Mouse (Mus musculus): ENCODE data around the gene Coa4.

Gene Coa4

GRCm38 (mm10) chr7:100504740-100505487, 32.0 kb upstream of the Coa4 start:
- DNase-seq (ENCODE audit: low spot score in 2 of 2): no peak

- DNase-seq (ENCODE audit: low spot score in 2 of 2): no peak
These were observed 30.4 kb upstream of the Coa4 start for GRCm38 (mm10) chr7:100506494-100506893.

GRCm38 (mm10) chr7:100508670-100509069, 28.2 kb upstream of the Coa4 start:
- DNase-seq (ENCODE audit: low spot score in 2 of 2): no peak

- no peak for DNase-seq (ENCODE audit: low spot score in 2 of 2)
These were observed 25.3 kb upstream of the Coa4 start for GRCm38 (mm10) chr7:100511602-100512001.

- DNase-seq (ENCODE audit: low spot score in 2 of 2): no peak
These were observed 22.3 kb upstream of the Coa4 start, which contains the start of gene Dnajb13 for GRCm38 (mm10) chr7:100514573-100514972. TSS of gene Dnajb13 (minus strand) at chr7:100514960.

GRCm38 (mm10) chr7:100520204-100520603, 16.7 kb upstream of the Coa4 start:
- no peak for DNase-seq (ENCODE audit: low spot score in 2 of 2)

GRCm38 (mm10) chr7:100520663-100521285, 16.1 kb upstream of the Coa4 start:
- peak; percentile 86 to 91 for DNase-seq (ENCODE audit: low spot score in 2 of 2)

- no peak for DNase-seq (ENCODE audit: low spot score in 2 of 2)
These were observed 14.6 kb upstream of the Coa4 start for GRCm38 (mm10) chr7:100522222-100522621.

- no peak for DNase-seq (ENCODE audit: low spot score in 2 of 2)
These were observed 12.2 kb upstream of the Coa4 start for GRCm38 (mm10) chr7:100524669-100525068.

GRCm38 (mm10) chr7:100530766-100531165, 6.1 kb upstream of the Coa4 start:
- DNase-seq (ENCODE audit: low spot score in 2 of 2): no peak

GRCm38 (mm10) chr7:100533503-100533902, 3.4 kb upstream of the Coa4 start:
- DNase-seq (ENCODE audit: low spot score in 2 of 2): no peak

GRCm38 (mm10) chr7:100534216-100534615, 2.7 kb upstream of the Coa4 start:
- DNase-seq (ENCODE audit: low spot score in 2 of 2): no peak

GRCm38 (mm10) chr7:100535831-100536230, 1.0 kb upstream of the Coa4 start:
- no peak for DNase-seq (ENCODE audit: low spot score in 2 of 2)

- DNase-seq (ENCODE audit: low spot score in 2 of 2): no peak
These were observed 640 bp downstream of the Coa4 start for GRCm38 (mm10) chr7:100537519-100537902.

GRCm38 (mm10) chr7:100539516-100539915, 2.6 kb downstream of the Coa4 start:
- DNase-seq (ENCODE audit: low spot score in 2 of 2): no peak

GRCm38 (mm10) chr7:100544437-100544836, 7.6 kb downstream of the Coa4 start:
- DNase-seq (ENCODE audit: low spot score in 2 of 2): no peak

- DNase-seq (ENCODE audit: low spot score in 2 of 2): no peak
These were observed 10.8 kb downstream of the Coa4 start for GRCm38 (mm10) chr7:100547631-100548030.

GRCm38 (mm10) chr7:100549796-100550195, 12.9 kb downstream of the Coa4 start:
- no peak for DNase-seq (ENCODE audit: low spot score in 2 of 2)

GRCm38 (mm10) chr7:100550338-100551007, 13.6 kb downstream of the Coa4 start:
- DNase-seq (ENCODE audit: low spot score in 2 of 2): no peak

- DNase-seq (ENCODE audit: low spot score in 2 of 2): no peak
These were observed 18.1 kb downstream of the Coa4 start for GRCm38 (mm10) chr7:100554939-100555338.

- peak in 1 of 2 experiments; percentile 33 for DNase-seq (ENCODE audit: low spot score in 2 of 2)
These were observed 18.6 kb downstream of the Coa4 start for GRCm38 (mm10) chr7:100555431-100555951.

- DNase-seq (ENCODE audit: low spot score in 2 of 2): no peak
These were observed 20.4 kb downstream of the Coa4 start for GRCm38 (mm10) chr7:100557241-100557640.
